ENCODE assay signal across 8 mouse cellular contexts in genomic region chr9:59748969-59749368, GRCm38 (mm10). TPM values are rescaled to one million over a fixed set of nuclear protein-coding genes. Genes with fewer than 3 reads are reported as not detected.
DNase-seq lines count a peak whose midpoint lies in the region; ATAC-seq and TF ChIP-seq lines count a peak whose summit lies in the region.
"Had no signal": no experiment of that assay in that cellular context is flagged by ENCODE, and none has a peak within 500 bp of the region (broad histone marks: within the 10 kb centered on the region; RNA-seq: fewer than 3 reads in every experiment).

No protein-coding gene starts in this region.

- no peaks in the 10 kb centered on the region for H3K9me3 ChIP-seq in G1E (replicated peaks)
- no peaks in the 10 kb centered on the region for H3K9me3 ChIP-seq in liver, embryonic 16.5 days (replicated peaks; ENCODE audit: control insufficient read depth, low read length)
- no peaks in the 10 kb centered on the region for H3K9me3 ChIP-seq in intestine, embryonic 16.5 days (ENCODE audit: control insufficient read depth, low read length)
- H3K9me3 ChIP-seq in forebrain, embryonic 11.5 days (ENCODE audit: control insufficient read depth, low read length) = no peaks in the 10 kb centered on the region

- no peak for ATAC-seq in G1E (ENCODE audit: extremely low read depth, insufficient number of reproducible peaks, low FRiP score, poor library complexity, severe bottlenecking)
- no peak for ATAC-seq in liver, embryonic 16.5 days (ENCODE audit: low read depth)
- no peak for ATAC-seq in intestine, embryonic 16.5 days
- no peak for ATAC-seq in forebrain, embryonic 11.5 days (replicated peaks; ENCODE audit: low FRiP score)

- 76% methylated on average over 11 of the region's 11 CpGs for WGBS in liver, embryonic 16.5 days (ENCODE audit: insufficient replicate concordance)
- WGBS in intestine, embryonic 16.5 days = 85% methylated on average over 11 of the region's 11 CpGs
- 94% methylated on average over 11 of the region's 11 CpGs for WGBS in forebrain, embryonic 11.5 days

- no peaks in the 10 kb centered on the region for H3K27me3 ChIP-seq in G1E (ENCODE audit: insufficient read depth, low read length)
- no peaks in the 10 kb centered on the region for H3K27me3 ChIP-seq in liver, embryonic 16.5 days (ENCODE audit: control insufficient read depth, insufficient read depth, low read depth, low read length)
- no peaks in the 10 kb centered on the region for H3K27me3 ChIP-seq in intestine, embryonic 16.5 days (replicated peaks; ENCODE audit: control insufficient read depth, insufficient read depth, low read length)
- H3K27me3 ChIP-seq in forebrain, embryonic 11.5 days (ENCODE audit: control insufficient read depth, insufficient read depth, low read length) = no peaks in the 10 kb centered on the region

- peaks cover 32% of the 10 kb centered on the region for H3K4me1 ChIP-seq in G1E (ENCODE audit: insufficient read depth, low read depth, low read length)
- H3K4me1 ChIP-seq in liver, embryonic 16.5 days (ENCODE audit: control insufficient read depth, low read depth, low read length) = peaks cover 23% of the 10 kb centered on the region
- peaks cover 10% of the 10 kb centered on the region for H3K4me1 ChIP-seq in intestine, embryonic 16.5 days (ENCODE audit: control insufficient read depth, insufficient read depth, low read length)
- H3K4me1 ChIP-seq in forebrain, embryonic 11.5 days (replicated peaks; ENCODE audit: control insufficient read depth, insufficient read depth, low read length) = peaks cover 3% of the 10 kb centered on the region; the same call in 1 of the 2 replicates

- peak; percentile 33 for DNase-seq in layer of hippocampus, adult 11-12 months (ENCODE audit: low spot score)
- DNase-seq in layer of hippocampus, postnatal 14 days (ENCODE audit: low spot score in 2 of 2) = no peak
- DNase-seq in G1E (ENCODE audit: low spot score) = peak; percentile 14
- peak; percentile 39 for DNase-seq in R1 (ENCODE audit: low read depth, low spot score)
- no peak for DNase-seq in forebrain, embryonic 11.5 days (ENCODE audit: low spot score)
- DNase-seq: adrenal gland, adult 2 months had no signal

- H3K4me3 ChIP-seq in G1E (ENCODE audit: low read depth, low read length) = peak overlapping the region; percentile 89; the same call in 1 of the 2 replicates
- H3K4me3 ChIP-seq in liver, embryonic 16.5 days (ENCODE audit: low read depth, low read length) = no peak overlapping the region
- no peak overlapping the region for H3K4me3 ChIP-seq in intestine, embryonic 16.5 days (ENCODE audit: low read length)
- no peak overlapping the region for H3K4me3 ChIP-seq in forebrain, embryonic 11.5 days (ENCODE audit: low read depth, low read length)

- H3K36me3 ChIP-seq in G1E (replicated peaks) = peaks cover 3% of the 10 kb centered on the region
- no peaks in the 10 kb centered on the region for H3K36me3 ChIP-seq in liver, embryonic 16.5 days (ENCODE audit: control insufficient read depth, insufficient read depth)
- H3K36me3 ChIP-seq in intestine, embryonic 16.5 days (ENCODE audit: control insufficient read depth, insufficient read depth, low read length) = no peaks in the 10 kb centered on the region
- H3K36me3 ChIP-seq in forebrain, embryonic 11.5 days (ENCODE audit: control insufficient read depth, insufficient read depth, low read length) = no peaks in the 10 kb centered on the region

- peak overlapping the region; percentile 95; the same call in 1 of the 2 replicates for H3K4me2 ChIP-seq in liver, embryonic 16.5 days (ENCODE audit: low read depth, low read length)
- no peak overlapping the region for H3K4me2 ChIP-seq in intestine, embryonic 16.5 days (ENCODE audit: low read depth, low read length)
- no peak overlapping the region for H3K4me2 ChIP-seq in forebrain, embryonic 11.5 days (ENCODE audit: low read depth, low read length, severe bottlenecking)

- no peak overlapping the region for H3K9ac ChIP-seq in liver, embryonic 16.5 days (ENCODE audit: low read depth, low read length)
- H3K9ac ChIP-seq in intestine, embryonic 16.5 days (ENCODE audit: low read depth, low read length) = no peak overlapping the region
- no peak overlapping the region for H3K9ac ChIP-seq in forebrain, embryonic 11.5 days (ENCODE audit: low read length)

- H3K27ac ChIP-seq in liver, embryonic 16.5 days (ENCODE audit: low read length) = peak overlapping the region; percentile 89; the same call in 1 of the 2 replicates
- no peak overlapping the region for H3K27ac ChIP-seq in intestine, embryonic 16.5 days (ENCODE audit: low read length)
- no peak overlapping the region for H3K27ac ChIP-seq in forebrain, embryonic 11.5 days (ENCODE audit: low read depth, low read length)

- TF ChIP-seq CTCF in G1E (IDR thresholded peaks at IDR 0.05; ENCODE audit: low read depth, low read length) = no peak

RNA-seq across cellular contexts. Expression of gene Senp8, which starts 1.5 kb away (rescaled TPM):
- total RNA-seq in layer of hippocampus, postnatal 14 days (2021) = 1 to 10 TPM; 6.3 to 8.7 TPM
- total RNA-seq in G1E (2014; fragmentation: Nextera tagmentation) (23.1 and 27.1 TPM in 2 replicates), G1E (2017) (14.5 and 15.0 TPM in 2 replicates)
- 0.33 and 0.43 TPM in 2 replicates for polyA plus RNA-seq in G1E (2012)
- polyA plus RNA-seq in liver, embryonic 16.5 days (2015; fragmentation: Nextera tagmentation; extraction: Ambion mirVana) = 3.2 and 3.6 TPM in 2 replicates
- 9.7 and 10.0 TPM in 2 replicates for polyA plus RNA-seq in intestine, embryonic 16.5 days (2015; fragmentation: Nextera tagmentation; extraction: Ambion mirVana)
- polyA plus RNA-seq in forebrain, embryonic 11.5 days (2014; fragmentation: Nextera tagmentation; extraction: Ambion mirVana) = 16.0 and 19.8 TPM in 2 replicates

RNA-seq across cellular contexts. Expression of gene Myo9a, which starts 1.7 kb away (rescaled TPM):
- total RNA-seq in layer of hippocampus, postnatal 14 days (2021) = 10 to 100 TPM; 61.0 to 65.7 TPM
- total RNA-seq in G1E (2014; fragmentation: Nextera tagmentation) (32.2 and 35.7 TPM in 2 replicates), G1E (2017) (25.7 and 27.4 TPM in 2 replicates)
- 0.67 and 0.82 TPM in 2 replicates for polyA plus RNA-seq in G1E (2012)
- polyA plus RNA-seq in liver, embryonic 16.5 days (2015; fragmentation: Nextera tagmentation; extraction: Ambion mirVana) = 3.1 and 3.4 TPM in 2 replicates
- polyA plus RNA-seq in intestine, embryonic 16.5 days (2015; fragmentation: Nextera tagmentation; extraction: Ambion mirVana) = 9.2 and 10.2 TPM in 2 replicates
- 18.4 and 19.2 TPM in 2 replicates for polyA plus RNA-seq in forebrain, embryonic 11.5 days (2014; fragmentation: Nextera tagmentation; extraction: Ambion mirVana)

Comparison
In these comparisons a context has a peak if more than half of its experiments do, and no peak if none do; other contexts are left out.
1. DNase-seq: peak in layer of hippocampus, adult 11-12 months (single experiment), G1E (single experiment) and R1 (single experiment); none in layer of hippocampus, postnatal 14 days (0 of 2) and forebrain, embryonic 11.5 days (single experiment).